In the genomic region with DNA sequence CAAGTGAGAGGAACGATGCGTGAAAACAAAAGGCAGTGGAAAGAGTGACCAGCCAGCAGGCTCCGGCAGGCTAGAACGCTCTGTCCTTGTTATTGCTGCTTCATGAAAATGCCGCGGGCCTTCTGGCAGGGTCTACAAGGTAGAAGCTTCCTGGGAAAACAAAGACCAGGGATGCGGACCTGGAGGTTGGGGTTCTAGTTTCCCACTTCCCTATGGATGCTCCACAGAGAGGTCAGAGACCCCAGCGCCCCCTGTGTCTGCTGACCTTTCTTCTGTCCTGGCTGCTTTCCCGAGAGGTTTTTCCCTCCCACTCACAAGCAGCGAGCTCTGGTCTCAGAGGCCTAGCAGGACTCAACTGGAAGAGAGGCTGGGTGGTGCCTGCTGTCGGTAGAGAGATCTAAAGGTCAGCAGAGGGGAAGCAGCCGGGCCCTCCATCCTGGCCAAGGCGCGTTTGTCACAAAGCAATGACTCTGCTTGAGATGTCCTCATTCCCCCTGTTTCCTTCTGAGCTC, we compare ENCODE assay signal across 8 mouse cellular contexts. TPM values are rescaled to one million over a fixed set of nuclear protein-coding genes. Genes with fewer than 3 reads are reported as not detected.
DNase-seq lines count a peak whose midpoint lies in the region; ATAC-seq lines count a peak whose summit lies in the region.
"Had no signal": no experiment of that assay in that cellular context is flagged by ENCODE, and none has a peak within 500 bp of the region (broad histone marks: within the 10 kb centered on the region; RNA-seq: fewer than 3 reads in every experiment).

No protein-coding gene starts in this region.

- no peak for ATAC-seq in heart, embryonic 15.5 days (replicated peaks; ENCODE audit: insufficient number of reproducible peaks, insufficient read depth, low FRiP score, low read depth)

- peak; percentile 19 to 32 for DNase-seq in left cerebral cortex, postnatal 36 days (ENCODE audit: low spot score in 2 of 2)
- no peak for DNase-seq in left cerebral cortex, postnatal 4 days
- peak; percentile 42 to 62 for DNase-seq in lung, postnatal 4 days
- DNase-seq in thymus, postnatal 4 days, result no peak
- no peak for DNase-seq in right cerebral cortex, postnatal 36 days (ENCODE audit: low spot score in 2 of 2)

- peak overlapping the region; percentile 97 for H3K27ac ChIP-seq in brown adipose tissue, adult 24 weeks (replicated peaks; ENCODE audit: low read depth, low read length)
- peak overlapping the region; percentile 29 for H3K27ac ChIP-seq in heart, embryonic 15.5 days

- H3K9me3 ChIP-seq in heart, embryonic 15.5 days (replicated peaks), result no peaks in the 10 kb centered on the region
- H3K9me3 ChIP-seq: megakaryocyte, embryonic 14.5 days had no signal

- peaks cover 24% of the 10 kb centered on the region for H3K4me1 ChIP-seq in brown adipose tissue, adult 24 weeks (ENCODE audit: control insufficient read depth, insufficient read depth, insufficient read length, low read length)
- peaks cover 21% of the 10 kb centered on the region for H3K4me1 ChIP-seq in heart, embryonic 15.5 days (replicated peaks)

- 49% methylated on average over 14 of the region's 14 CpGs for WGBS in heart, embryonic 15.5 days

- peak overlapping the region; percentile 23; the same call in 1 of the 2 replicates for H3K4me3 ChIP-seq in brown adipose tissue, adult 24 weeks (ENCODE audit: insufficient read depth, low read depth, low read length)
- H3K4me3 ChIP-seq in heart, embryonic 15.5 days, result no peak overlapping the region
- H3K4me3 ChIP-seq: megakaryocyte, embryonic 14.5 days had no signal

- no peak overlapping the region for H3K4me2 ChIP-seq in heart, embryonic 15.5 days

- H3K27me3 ChIP-seq in heart, embryonic 15.5 days, result no peaks in the 10 kb centered on the region

- no peaks in the 10 kb centered on the region for H3K36me3 ChIP-seq in heart, embryonic 15.5 days

- intact Hi-C loops in left cerebral cortex, postnatal 36 days (cut with DNase I), result no loop called here
- intact Hi-C loops in left cerebral cortex, postnatal 4 days (cut with DNase I), result no loop called here

- no peak overlapping the region for H3K9ac ChIP-seq in heart, embryonic 15.5 days

RNA-seq across cellular contexts. Expression of gene Mkln1, which starts 27.9 kb away (rescaled TPM):
- total RNA-seq in left cerebral cortex, postnatal 36 days (2021), result 100 to 1,000 TPM; 138 to 151 TPM
- total RNA-seq in left cerebral cortex, postnatal 4 days (2021), result 100 to 1,000 TPM; 118 to 129 TPM
- polyA plus RNA-seq in brown adipose tissue, adult 24 weeks (2012; ENCODE audit: insufficient read depth, insufficient read length, missing spikeins), result 181 and 214 TPM in 2 replicates
- 190 and 194 TPM in 2 replicates for polyA plus RNA-seq in heart, embryonic 15.5 days (2015; fragmentation: Nextera tagmentation; extraction: Ambion mirVana)

Comparison
In these comparisons a context has a peak if more than half of its experiments do, and no peak if none do; other contexts are left out.
1. DNase-seq: peak in left cerebral cortex, postnatal 36 days (2 of 2) and lung, postnatal 4 days (2 of 2); none in left cerebral cortex, postnatal 4 days (single experiment), thymus, postnatal 4 days (single experiment) and right cerebral cortex, postnatal 36 days (0 of 2).